Mouse (Mus musculus): ENCODE results near the gene Rpl7l1. TPM values are rescaled to one million over a fixed set of nuclear protein-coding genes. Genes with fewer than 3 reads are reported as not detected.

The Rpl7l1 gene
- total RNA-seq, 1 experiment from 2014 or later, result 185 TPM

Other genes with a start within 250 kb of the Rpl7l1 start
- gene Cul9, start 236.3 kb downstream of the Rpl7l1 start, total RNA-seq (2017), result 32.9 and 33.6 TPM in 2 replicates
- gene Srf, start 226.5 kb downstream of the Rpl7l1 start, total RNA-seq (2017), result 28.3 and 30.8 TPM in 2 replicates
- gene Ptk7, start 153.2 kb downstream of the Rpl7l1 start, total RNA-seq (2017), result 7.2 and 15.6 TPM in 2 replicates
- 11.9 and 15.2 TPM in 2 replicates for gene Klc4, start 136.7 kb downstream of the Rpl7l1 start, total RNA-seq (2017)
- 61.8 and 66.1 TPM in 2 replicates for gene Mrpl2, start 136.4 kb downstream of the Rpl7l1 start, total RNA-seq (2017)
- 27.0 and 37.8 TPM in 2 replicates for gene Cul7, start 132.3 kb downstream of the Rpl7l1 start, total RNA-seq (2017)
- gene Rrp36, start 108.3 kb downstream of the Rpl7l1 start, total RNA-seq (2017), result 38.1 and 47.0 TPM in 2 replicates
- 53.3 and 74.4 TPM in 2 replicates for gene Mea1, start 103.9 kb downstream of the Rpl7l1 start, total RNA-seq (2017)
- gene Klhdc3, start 101.8 kb downstream of the Rpl7l1 start, total RNA-seq (2017), result 21.5 and 22.1 TPM in 2 replicates
- gene Ppp2r5d, start 77.6 kb downstream of the Rpl7l1 start, total RNA-seq (2017), result 37.0 and 37.4 TPM in 2 replicates
- gene Pex6, start 71.2 kb downstream of the Rpl7l1 start, total RNA-seq (2017), result 16.1 and 16.2 TPM in 2 replicates
- gene Gnmt, start 53.5 kb downstream of the Rpl7l1 start, total RNA-seq (2017), result not detected in 2 replicates
- 71.4 and 84.6 TPM in 2 replicates for gene Cnpy3, start 30.5 kb downstream of the Rpl7l1 start, total RNA-seq (2017)
- gene Ptcra, start 19.0 kb downstream of the Rpl7l1 start, total RNA-seq (2017), result not detected in 2 replicates
- 8.1 and 22.0 TPM in 2 replicates for gene 2310039H08Rik, start 10.0 kb downstream of the Rpl7l1 start, total RNA-seq (2017)
- 27.0 and 27.5 TPM in 2 replicates for gene Bicral, start 75.8 kb upstream of the Rpl7l1 start, total RNA-seq (2017)
- 13.5 and 14.6 TPM in 2 replicates for gene Tbcc, start 108.0 kb upstream of the Rpl7l1 start, total RNA-seq (2017)
- gene Prph2, start 127.8 kb upstream of the Rpl7l1 start, total RNA-seq (2017), result not detected in 2 replicates
- 34.3 and 36.7 TPM in 2 replicates for gene Ubr2, start 227.9 kb upstream of the Rpl7l1 start, total RNA-seq (2017)

Data from hematopoietic stem cell, adult 5-6 weeks (primary cell).